Mouse (Mus musculus) thymus, adult 2 months (tissue): ENCODE data around the gene Fam214a. TPM values are rescaled to one million over a fixed set of nuclear protein-coding genes. Genes with fewer than 3 reads are reported as not detected.

Experiments
- DNase-seq: peaks from one replicate; pipeline ENCODE4 v3.0.0; 2021
- H3K27ac ChIP-seq: fragments of 200-500 bp; 2 replicates; pipeline ENCODE4 v1.5.1; 2012; ENCODE audit warnings: low read length, control low read depth; ENCODE audit not compliant: control insufficient read depth, insufficient read depth
- H3K27me3 ChIP-seq: fragments of 200-500 bp; 2 replicates; pipeline ENCODE4 v1.6.1; 2012; ENCODE audit warnings: mild to moderate bottlenecking, low read length, moderate library complexity, mixed read lengths; ENCODE audit not compliant: control insufficient read depth, insufficient read depth
- H3K36me3 ChIP-seq: fragments of 200-500 bp; 2 replicates; pipeline ENCODE4 v1.6.1; 2012; ENCODE audit warnings: mild to moderate bottlenecking, low read length, moderate library complexity; ENCODE audit not compliant: control insufficient read depth, insufficient read depth
- H3K4me1 ChIP-seq: fragments of 200-500 bp; replicated peaks from 2 replicates; pipeline ENCODE4 v1.6.1; 2012; ENCODE audit warnings: low read length; ENCODE audit not compliant: control insufficient read depth, insufficient read depth
- H3K4me3 ChIP-seq: fragments of 200-500 bp; 2 replicates; pipeline ENCODE4 v1.5.1; 2012; ENCODE audit warnings: mild to moderate bottlenecking, low read length, control low read depth, moderate library complexity; ENCODE audit not compliant: control insufficient read depth, insufficient read depth
- CTCF ChIP-seq: fragments of 200-500 bp; IDR thresholded peaks from 2 replicates; pipeline ENCODE4 v1.5.1; 2012; ENCODE audit warnings: mild to moderate bottlenecking, control low read depth, low read length, moderate library complexity, borderline replicate concordance; ENCODE audit not compliant: control insufficient read depth, poor library complexity, insufficient read depth; ENCODE audit errors: extremely low read depth
- POLR2A ChIP-seq: fragments of 200-500 bp; IDR thresholded peaks from 2 replicates; pipeline ENCODE4 v1.6.1; 2012; ENCODE audit warnings: mild to moderate bottlenecking, low read length, control low read depth, moderate library complexity; ENCODE audit not compliant: control insufficient read depth, poor library complexity, insufficient read depth; ENCODE audit errors: extremely low read depth
- WGBS: fragments of 180-500 bp; shearing (Covaris S2); methylation state at CpG from one replicate; pipeline ENCODE4 v1.1.7; 2018; 5-methylcytosine and 5-hydroxymethylcytosine counted together
- polyA plus RNA-seq: library from polyadenylated mRNA; depleted of rRNA; stranded (reverse); fragments of >200 nt; gene quantifications from 2 replicates; pipeline ENCODE4 v1.2.3, GENCODE M21; 2012

Fam214a gene
- polyA plus RNA-seq, 1 experiment: 13.6 TPM

DNA sequence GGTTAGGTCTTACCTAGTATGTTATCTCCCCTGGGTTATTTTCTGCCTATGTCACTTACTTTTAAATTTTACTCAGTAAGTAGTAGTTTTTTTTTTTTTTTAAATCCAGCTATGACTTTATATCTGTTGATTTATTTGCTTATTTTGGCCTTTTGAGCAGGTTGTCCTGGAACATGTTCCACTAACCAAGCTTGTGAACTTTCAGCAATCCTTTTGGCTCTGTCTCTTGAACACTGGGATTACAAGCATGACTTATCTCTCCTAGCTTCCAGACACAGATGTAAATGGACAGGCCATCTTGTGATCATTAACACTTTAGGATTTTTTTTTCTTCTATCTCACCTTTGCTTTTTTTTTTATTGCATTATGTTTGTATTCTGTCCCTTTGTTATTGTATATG is 94.4 kb downstream of the Fam214a start:
- Histone ChIP-seq H3K4me3 (no peak overlapping the region), H3K36me3 (peaks cover 5% of the 10 kb centered on the region; the same call in 1 of the 2 replicates), H3K27ac (no peak overlapping the region), H3K27me3 (no peaks in the 10 kb centered on the region), H3K4me1 (0 out of 2 replicates have a peak, but pooled peaks cover 3% of the 10 kb centered on the region)
- TF ChIP-seq POLR2A (no peak), CTCF (no peak)
- no peak for DNase-seq

DNA sequence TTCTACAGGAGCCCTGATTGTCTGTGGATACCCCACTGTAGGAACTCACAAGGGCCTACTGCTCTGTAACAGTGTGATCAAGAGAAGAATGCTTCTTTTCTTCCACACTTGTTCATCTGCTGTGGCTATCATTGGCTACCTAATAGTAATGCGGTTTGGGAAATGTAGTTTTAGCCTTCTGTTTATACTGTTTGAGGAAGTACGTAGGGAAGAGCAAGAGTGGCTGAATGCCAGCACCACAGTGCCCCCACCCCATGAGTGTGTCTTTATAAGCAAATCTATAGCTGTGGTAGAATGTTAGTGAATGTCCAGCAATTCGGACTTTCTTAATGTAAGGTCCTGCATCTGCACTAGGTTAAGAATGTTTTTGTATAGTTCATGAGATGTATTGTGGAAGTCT is 96.4 kb downstream of the Fam214a start:
- no peaks in the 10 kb centered on the region for H3K36me3 ChIP-seq
- H3K27me3 ChIP-seq: no peaks in the 10 kb centered on the region
- TF ChIP-seq POLR2A: no peak
- no peak for TF ChIP-seq CTCF
- 0 out of 2 replicates have a peak, but pooled peaks cover 3% of the 10 kb centered on the region for H3K4me1 ChIP-seq
- no peak overlapping the region for H3K4me3 ChIP-seq
- H3K27ac ChIP-seq: no peak overlapping the region
- 74% methylated on average over 3 of the region's 3 CpGs for WGBS
- DNase-seq: no peak

DNA sequence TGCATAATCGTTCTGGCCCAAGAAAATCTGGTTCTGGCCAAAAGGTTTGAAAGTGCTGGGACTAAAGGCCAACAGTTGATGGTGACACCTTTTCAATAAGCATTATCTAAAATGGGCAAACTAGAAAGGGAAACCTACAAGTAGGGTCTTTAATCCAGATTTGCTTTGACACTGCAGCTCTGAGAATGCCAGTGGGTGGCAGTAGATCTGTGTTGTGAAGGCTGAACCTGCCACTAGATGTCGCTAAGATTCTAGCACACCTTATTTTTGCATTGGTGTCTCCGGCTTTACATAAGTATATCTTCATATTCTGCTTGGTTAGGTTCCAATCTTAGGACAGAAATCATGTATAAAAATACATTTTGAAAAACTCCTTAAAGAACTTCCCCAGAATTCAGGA is 97.3 kb downstream of the Fam214a start:
- H3K27ac ChIP-seq: no peak overlapping the region
- H3K4me3 ChIP-seq: no peak overlapping the region
- DNase-seq: peak; percentile 66
- H3K36me3 ChIP-seq: no peaks in the 10 kb centered on the region; the same call in 1 of the 2 replicates
- WGBS: 33% methylated on average over 3 of the region's 3 CpGs
- 0 out of 2 replicates have a peak, but pooled peaks cover 3% of the 10 kb centered on the region for H3K4me1 ChIP-seq
- no peak for TF ChIP-seq POLR2A
- TF ChIP-seq CTCF: no peak
- H3K27me3 ChIP-seq: no peaks in the 10 kb centered on the region

DNA sequence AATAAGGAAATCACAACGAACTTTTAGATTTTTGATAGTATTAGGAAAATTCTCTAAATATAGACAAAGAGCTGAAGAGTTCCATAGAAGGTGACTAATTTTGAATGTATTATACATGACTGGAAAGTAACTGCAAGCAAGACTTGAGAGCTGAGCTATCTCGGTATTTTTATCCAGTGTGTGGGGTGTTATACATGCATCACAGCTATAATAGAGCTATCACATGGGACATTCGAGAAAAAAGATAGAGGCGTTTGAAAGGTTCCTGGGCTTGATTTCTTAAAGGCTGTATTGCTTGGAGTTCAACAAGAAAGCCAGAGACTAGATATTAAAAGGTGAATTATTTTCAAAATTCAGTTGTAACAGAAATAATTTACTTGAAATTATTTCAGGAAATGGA is 99.2 kb downstream of the Fam214a start:
- H3K4me1 ChIP-seq: no peaks in the 10 kb centered on the region
- WGBS: 96% methylated on average over 4 of the region's 4 CpGs

DNA sequence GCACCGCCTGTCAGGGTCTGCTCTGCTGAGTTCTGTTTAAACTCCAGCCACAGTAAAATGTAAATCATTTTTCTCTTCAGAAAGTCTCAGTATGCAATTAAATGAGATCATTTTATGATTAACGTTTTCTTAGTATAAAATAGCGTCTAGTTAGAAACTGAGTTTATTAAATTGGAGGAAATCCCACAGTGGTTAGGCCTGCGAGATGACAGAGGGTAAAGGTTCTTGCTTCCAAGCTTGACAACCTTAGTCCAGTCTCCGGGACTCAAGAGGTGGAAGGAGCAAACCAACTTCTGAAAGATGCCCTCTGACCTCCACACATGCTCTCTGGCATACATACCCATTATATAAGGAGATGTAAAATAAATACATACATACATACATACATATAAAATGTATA is 102.4 kb downstream of the Fam214a start:
- WGBS: 96% methylated on average over 5 of the region's 5 CpGs
- H3K36me3 ChIP-seq: peaks cover 33% of the 10 kb centered on the region

More for the DNA sequence above, 99.2 kb downstream of the Fam214a start:
- Histone ChIP-seq H3K36me3 (peaks cover 7% of the 10 kb centered on the region), H3K27ac (no peak overlapping the region), H3K27me3 (no peaks in the 10 kb centered on the region), H3K4me3 (no peak overlapping the region)
- DNase-seq: no peak
- TF ChIP-seq POLR2A (no peak), CTCF (no peak)

DNA sequence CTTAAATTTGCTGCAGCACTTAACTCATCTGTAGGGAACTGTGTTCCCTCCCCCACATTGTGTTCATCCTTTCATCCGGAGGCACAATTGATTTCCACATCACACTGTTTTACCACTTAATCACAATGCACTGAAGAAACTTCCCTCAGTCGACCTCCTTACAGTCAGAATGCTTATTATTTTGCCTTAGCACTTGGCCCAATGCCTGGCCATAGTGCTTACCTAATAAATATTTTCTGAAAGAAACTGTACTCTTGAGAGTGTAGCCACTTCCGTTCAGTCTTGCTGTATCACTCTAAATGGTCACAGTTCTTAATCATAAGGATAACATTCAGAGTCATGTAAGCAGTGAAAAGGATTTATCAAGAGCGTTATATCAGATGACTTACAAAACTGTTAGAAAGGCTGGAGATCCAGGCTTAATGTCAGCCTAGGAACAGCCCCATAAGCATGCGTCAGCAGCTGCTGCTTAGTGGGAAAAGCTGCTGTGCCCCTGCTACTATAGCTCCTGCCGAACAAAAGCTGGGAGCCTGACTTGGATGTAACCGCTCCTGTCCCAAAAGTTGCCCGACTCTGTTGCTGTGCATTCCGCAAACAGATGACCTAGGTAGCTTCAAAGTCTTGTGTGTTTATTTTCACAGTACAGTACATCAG is 112.1 kb downstream of the Fam214a start:
- H3K4me1 ChIP-seq: no peaks in the 10 kb centered on the region
- H3K4me3 ChIP-seq: no peak overlapping the region
- no peak for DNase-seq
- no peak overlapping the region for H3K27ac ChIP-seq
- no peak for TF ChIP-seq POLR2A
- no peak for TF ChIP-seq CTCF
- H3K36me3 ChIP-seq: peaks cover under 1% of the 10 kb centered on the region; the same call in 1 of the 2 replicates
- WGBS: 83% methylated on average over 9 of the region's 9 CpGs
- no peaks in the 10 kb centered on the region for H3K27me3 ChIP-seq

More for the DNA sequence above, 102.4 kb downstream of the Fam214a start:
- no peak for TF ChIP-seq POLR2A
- TF ChIP-seq CTCF: no peak
- no peaks in the 10 kb centered on the region for H3K27me3 ChIP-seq
- no peak overlapping the region for H3K27ac ChIP-seq
- H3K4me3 ChIP-seq: no peak overlapping the region
- H3K4me1 ChIP-seq: no peaks in the 10 kb centered on the region
- no peak for DNase-seq
